In the genomic region with DNA sequence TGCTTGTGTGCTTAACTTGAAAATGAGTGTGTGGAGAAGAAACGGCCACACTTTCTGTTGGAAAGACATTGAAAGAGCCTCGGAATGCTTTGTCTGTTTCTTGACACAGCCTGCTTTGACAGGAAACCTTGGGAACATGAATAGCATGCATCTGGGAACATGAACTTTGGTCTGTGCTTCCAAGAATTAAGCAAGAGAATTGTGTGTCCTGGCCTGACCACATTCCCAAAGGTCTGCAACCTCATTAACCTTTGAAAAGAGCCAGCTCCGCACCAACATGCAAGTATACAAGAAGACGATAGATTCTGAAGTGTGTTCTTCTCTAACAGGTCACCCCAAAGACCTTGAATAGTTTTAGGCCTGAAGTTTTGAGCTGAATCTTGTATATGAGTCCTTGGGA, we compare ENCODE assay signal across 14 mouse cellular contexts.
"Had no signal": no experiment of that assay in that cellular context is flagged by ENCODE, and none has a peak within 500 bp of the region (broad histone marks: within the 10 kb centered on the region; RNA-seq: fewer than 3 reads in every experiment).

No protein-coding gene starts in this region.

- H3K4me2 ChIP-seq: limb, embryonic 12.5 days; midbrain, embryonic 15.5 days; neural tube, embryonic 13.5 days had no signal

- H3K4me1 ChIP-seq: limb, embryonic 12.5 days; midbrain, embryonic 10.5 days; midbrain, embryonic 15.5 days; neural tube, embryonic 13.5 days had no signal

- H3K4me3 ChIP-seq: layer of hippocampus, adult 2 months; limb, embryonic 12.5 days; midbrain, embryonic 10.5 days; midbrain, embryonic 15.5 days; neural tube, embryonic 13.5 days had no signal

- H3K9ac ChIP-seq: limb, embryonic 12.5 days; liver, embryonic 14.5 days; midbrain, embryonic 15.5 days; neural tube, embryonic 13.5 days had no signal

- H3K9me3 ChIP-seq: limb, embryonic 12.5 days; midbrain, embryonic 10.5 days; midbrain, embryonic 15.5 days; neural tube, embryonic 13.5 days had no signal

- H3K27me3 ChIP-seq: limb, embryonic 12.5 days; midbrain, embryonic 15.5 days; neural tube, embryonic 13.5 days had no signal

- ATAC-seq: hindbrain, postnatal 0 days; lung, postnatal 0 days; midbrain, embryonic 15.5 days had no signal

- H3K36me3 ChIP-seq: limb, embryonic 12.5 days; midbrain, embryonic 10.5 days; midbrain, embryonic 15.5 days; neural tube, embryonic 13.5 days had no signal

- H3K27ac ChIP-seq: hindbrain, postnatal 0 days; layer of hippocampus, adult 2 months; limb, embryonic 12.5 days; liver, embryonic 14.5 days; midbrain, embryonic 10.5 days; midbrain, embryonic 15.5 days; neural tube, embryonic 13.5 days had no signal

- DNase-seq: liver; lung, adult 2 months; lung, postnatal 4 days; spleen, adult 18-20 months; thymus, adult 18-20 months; thymus, postnatal 14 days had no signal
